Mouse (Mus musculus) megakaryocyte progenitor cell, adult 5-6 weeks (primary cell): ENCODE data around the gene Myo5c. TPM values are rescaled to one million over a fixed set of nuclear protein-coding genes. Genes with fewer than 3 reads are reported as not detected.

Experiments used
- ATAC-seq: replicated peaks from 2 replicates; pipeline ENCODE4 v1.8.0; 2016; ENCODE audit warnings: mild to moderate bottlenecking, moderate TSS enrichment, inconsistent platforms; ENCODE audit not compliant: poor library complexity
- total RNA-seq, 2 experiments: library from RNA; stranded (forward) in 1 of 2; stranded (reverse) in 1 of 2; fragments of 157-497, 149-512 nt in 1 of 2; fragments of 200-1000 nt in 1 of 2; gene quantifications; 2 replicates each; pipeline versions ENCODE4 v1.2.3 to v1.2.4; 2015 to 2017

Myo5c gene
- total RNA-seq, 2 experiments from 2014 or later = 0.04 to 0.27 TPM

DNA sequence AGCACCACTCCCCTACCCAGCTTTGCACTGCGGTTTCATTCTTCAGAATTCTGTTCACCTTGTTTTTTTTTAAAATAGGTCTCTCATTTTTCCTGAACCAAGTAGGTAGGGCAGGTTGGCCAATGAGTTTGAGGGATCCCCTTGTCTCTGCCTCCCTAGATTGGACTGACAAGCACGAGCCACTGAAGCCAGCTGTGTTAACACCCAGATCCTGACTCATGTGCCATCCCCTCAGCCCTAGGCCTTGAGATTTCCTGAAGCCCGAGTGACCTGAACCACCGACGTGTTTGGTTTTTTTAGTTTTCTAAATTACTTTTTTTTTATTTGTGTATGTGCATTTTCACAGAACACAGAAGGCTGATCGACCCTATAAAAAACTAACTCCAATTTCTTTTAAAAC is 85.0 kb downstream of the Myo5c start:
- no peak for ATAC-seq

DNA sequence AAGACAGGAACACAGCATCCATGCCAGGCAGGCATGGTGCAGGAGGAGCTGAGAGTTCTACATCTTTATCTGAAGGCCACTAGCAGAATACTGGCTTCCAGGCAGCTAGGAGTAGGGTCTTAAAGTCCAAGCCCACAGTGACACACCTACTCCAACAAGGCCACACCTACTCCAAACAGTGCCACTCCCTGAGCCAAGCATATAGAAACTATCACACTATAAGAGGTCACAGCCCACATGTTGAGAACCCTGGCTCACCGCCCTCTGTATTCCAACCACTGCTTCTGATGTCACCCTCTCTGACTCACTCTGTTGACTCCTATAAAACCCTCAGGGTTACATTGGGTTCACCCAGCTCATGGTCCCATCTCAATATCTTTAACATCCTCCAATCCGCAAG is 86.4 kb downstream of the Myo5c start:
- no peak for ATAC-seq

DNA sequence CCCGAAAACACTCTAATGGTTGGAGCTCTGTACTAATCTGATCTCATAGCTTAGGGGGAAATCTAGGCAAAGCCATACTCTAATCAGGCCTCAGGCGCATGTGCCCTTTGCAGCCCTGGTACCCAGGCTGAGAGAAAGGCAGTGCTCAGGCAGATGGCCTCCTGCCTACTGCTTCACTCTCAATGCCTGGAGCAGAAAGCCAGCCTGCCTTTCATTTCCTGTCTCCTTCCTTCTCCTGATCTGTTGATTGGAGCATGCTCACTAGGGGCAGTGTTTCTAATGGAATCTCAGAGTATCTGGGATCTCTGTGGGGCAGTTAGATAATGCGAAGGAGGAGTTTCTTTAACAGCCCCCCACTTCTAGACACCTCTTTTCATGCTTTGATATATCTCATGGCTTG is 87.5 kb downstream of the Myo5c start:
- ATAC-seq = no peak

DNA sequence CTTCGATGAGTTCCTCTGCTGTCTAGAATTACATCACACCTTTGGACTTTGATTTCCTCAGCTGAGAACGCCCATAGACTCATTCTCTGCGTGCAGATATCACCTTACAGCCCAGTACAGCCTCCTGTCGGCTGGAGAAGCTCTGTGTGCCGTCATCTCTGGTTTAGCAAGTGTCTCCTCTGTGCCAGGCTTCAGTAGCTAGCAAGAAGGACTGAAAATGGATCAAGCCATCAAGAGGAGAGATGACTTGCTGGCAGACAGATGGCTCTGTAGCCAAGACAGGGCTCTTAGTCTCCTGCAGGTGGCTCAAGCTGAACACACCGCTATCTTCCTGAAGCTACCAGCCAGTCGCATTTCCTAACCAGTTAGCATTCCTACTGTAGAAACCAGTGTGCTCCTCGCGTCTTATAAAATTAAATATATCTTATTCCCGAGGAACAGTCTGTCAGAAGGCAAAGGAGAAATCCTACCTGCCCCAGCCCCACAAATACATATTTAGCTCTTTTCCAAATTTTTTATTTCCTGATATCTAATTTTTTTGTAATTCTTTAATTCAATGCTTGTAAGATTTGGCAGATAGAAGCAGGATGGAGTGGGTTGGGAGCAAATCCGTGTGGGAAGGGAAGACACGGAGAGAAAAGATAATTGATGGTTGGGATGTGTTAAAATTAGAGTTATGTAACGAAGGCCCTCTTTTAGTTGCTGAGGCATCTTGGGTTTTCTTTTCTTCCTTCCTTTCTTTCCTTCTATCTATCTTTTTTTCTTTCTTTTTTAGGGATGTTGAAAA is 90.5 kb downstream of the Myo5c start:
- ATAC-seq = no peak

DNA sequence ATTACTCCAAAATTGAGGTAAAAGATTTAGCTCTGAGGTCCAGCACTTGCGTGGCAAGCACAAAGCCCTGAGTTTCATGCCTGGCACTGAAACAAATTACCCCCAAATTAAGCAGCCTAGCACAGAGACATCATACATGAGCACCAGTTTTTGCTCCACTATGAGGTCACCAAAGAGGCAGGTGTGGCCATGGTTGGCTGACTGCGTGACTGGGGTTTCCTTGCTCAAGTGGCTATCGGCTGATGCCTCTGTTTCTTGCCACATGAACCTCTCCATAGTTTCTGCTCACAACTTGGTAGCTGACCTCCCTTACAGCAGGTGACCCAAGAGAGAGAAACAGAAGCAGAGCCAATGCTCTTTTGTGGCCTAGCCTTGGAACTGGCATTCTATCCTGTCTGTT is 96.2 kb downstream of the Myo5c start:
- no peak for ATAC-seq

DNA sequence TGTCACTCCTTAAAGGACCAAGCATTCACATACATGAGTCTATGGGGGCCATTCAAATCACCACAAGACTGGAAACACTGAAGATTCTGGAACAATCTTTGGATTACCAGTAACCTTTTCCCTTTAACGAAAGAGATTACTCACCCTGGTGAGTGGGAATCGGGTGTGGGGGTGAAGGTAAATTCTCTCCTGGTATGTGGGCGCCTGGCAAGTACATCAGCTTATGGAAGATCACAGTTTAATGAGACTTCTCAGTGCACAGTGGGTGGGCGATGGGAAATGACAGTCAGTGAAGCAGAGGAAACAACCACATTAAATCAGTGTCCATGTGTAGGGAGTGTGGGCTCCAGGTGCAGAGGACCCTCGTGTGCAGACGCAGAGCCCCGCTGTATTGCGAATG is 99.0 kb downstream of the Myo5c start:
- ATAC-seq = no peak

DNA sequence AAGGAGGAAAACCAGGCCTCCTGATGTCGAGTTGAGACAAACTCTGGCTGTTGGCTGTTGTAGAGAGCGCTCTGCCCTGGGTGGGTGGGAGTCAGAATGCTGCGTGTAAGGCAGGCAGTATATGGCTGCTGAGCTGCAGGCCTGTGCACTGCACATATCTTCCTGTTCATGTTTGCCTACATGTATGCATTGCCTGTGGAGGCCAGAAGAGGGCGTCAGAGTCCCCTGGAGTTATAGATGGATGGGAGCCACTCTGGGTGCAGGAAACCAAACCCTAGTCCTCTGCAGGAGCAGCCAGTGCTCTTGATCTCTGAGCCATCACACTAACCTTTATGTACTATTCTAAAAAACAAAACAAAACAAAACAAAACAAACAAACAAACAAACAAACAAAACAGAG is 102.6 kb downstream of the Myo5c start:
- no peak for ATAC-seq

DNA sequence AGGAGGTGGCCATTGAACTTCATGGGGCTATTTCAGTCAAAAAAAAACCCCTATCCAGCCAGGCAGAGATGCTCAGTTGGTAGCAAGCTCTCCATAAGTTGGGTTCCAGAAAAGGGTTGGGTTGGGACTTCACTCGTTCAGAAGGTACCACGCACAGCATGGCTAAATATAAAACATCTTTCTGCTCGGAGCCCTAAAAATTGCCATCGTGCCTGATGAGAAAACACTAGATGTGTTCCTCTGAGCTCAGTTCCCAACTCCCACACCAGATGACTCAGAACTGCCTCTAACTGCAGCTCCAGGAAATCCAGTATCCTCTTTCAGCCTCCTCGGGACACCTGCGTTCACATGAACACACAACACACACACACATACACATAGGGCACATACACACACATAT is 106.2 kb downstream of the Myo5c start:
- no peak for ATAC-seq

DNA sequence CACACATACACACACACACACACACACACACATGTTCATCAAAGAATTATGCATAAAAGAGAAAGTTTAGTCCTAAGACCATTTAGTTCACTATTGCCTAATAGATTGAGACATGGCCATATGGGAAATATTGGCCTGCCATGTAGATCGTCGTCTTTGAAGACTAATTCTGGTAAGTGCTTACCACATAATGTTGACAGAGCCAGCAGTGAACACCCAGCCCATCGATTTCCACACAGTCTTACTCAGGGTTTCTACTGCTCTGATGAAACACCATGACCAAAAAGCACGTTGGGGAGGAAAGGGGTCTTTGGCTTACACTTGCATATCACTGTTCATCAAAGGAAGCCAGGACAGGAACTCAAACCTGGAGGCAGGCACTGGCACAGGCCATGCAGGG is 110.6 kb downstream of the Myo5c start:
- peak; percentile 96 for ATAC-seq

DNA sequence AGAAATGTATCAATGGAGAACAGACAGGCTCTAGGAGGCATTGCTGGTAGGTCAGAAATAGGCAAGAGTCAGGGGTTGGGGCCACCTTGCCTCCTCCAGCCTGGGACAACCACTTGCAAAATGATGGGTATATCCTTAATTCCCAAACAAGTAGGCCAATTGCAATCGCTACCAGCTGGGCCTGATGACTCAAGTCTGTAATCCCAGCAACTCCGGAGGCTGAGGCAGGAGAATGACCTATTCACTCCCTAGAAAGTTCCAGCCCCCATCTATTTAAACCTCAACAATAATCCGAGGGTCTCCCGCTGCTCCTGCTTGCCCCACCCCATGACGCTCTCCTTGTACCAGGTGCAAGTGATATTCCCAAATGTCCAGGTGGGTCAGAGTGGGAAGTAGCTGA is 115.6 kb downstream of the Myo5c start, which contains the start of gene Bcl2l10:
Bcl2l10 (plus strand) TSS at position 301 of the 400 bp plus-strand sequence.
- ATAC-seq = no peak

DNA sequence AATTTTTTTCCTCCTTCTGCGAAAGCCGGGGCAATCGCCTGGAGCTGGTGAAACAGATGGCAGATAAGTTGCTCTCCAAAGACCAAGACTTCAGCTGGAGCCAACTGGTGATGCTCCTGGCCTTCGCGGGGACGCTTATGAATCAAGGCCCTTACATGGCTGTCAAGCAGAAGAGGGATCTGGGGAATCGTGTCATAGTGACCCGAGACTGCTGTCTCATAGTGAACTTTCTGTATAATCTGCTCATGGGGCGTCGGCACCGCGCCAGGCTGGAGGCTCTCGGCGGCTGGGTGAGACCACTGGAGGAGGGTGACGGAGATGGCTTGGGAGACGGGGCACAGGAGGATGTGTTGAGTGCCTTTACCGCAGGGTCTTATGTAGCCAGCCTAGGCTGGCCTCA is 116.2 kb downstream of the Myo5c start:
- no peak for ATAC-seq

DNA sequence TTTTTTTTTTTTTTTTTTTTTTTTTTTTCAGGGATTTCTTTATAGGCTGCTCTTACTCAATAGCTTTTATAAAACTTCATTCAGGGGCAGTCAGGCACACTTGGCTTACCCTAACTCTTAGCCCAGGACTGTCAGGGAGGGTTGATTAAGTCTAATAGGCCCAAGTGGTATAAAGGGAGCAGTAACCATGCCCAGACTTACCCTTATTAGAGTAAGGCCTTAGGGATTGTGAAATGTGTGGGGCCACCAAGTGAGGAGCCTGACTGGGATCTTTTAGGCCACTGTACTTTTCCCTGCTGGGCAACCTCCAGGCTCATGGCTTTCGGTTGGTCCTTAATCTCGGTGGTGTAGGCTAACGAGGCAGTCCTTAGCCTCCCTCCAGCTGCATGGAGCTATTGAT is 116.8 kb downstream of the Myo5c start:
- no peak for ATAC-seq

DNA sequence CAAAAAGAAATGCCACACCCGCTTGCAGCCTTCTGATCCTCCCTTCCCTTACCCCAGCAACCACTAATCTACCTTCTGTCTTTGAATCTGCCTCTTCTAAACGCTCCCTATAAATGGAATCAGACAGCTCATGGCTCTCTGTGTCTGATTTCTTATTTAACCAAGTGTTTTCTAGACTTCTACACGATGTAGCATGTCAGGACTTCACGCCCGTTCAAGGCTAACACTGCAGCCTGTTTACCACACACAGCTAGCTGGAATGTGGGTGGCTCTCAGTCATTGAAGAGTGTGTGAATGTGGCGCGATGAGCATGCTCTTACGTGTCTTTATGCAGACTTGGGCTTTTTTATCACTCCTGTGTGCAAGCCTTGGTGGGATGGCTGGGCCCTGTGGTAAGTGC is 121.3 kb downstream of the Myo5c start:
- no peak for ATAC-seq

Other genes starting within 250 kb of the Myo5c start
- 132 and 179 TPM in 2 replicates for gene Arpp19, start 194.4 kb upstream of the Myo5c start, total RNA-seq (2015)
- gene Arpp19, start 194.4 kb upstream of the Myo5c start, total RNA-seq (2017) = 136 and 149 TPM in 2 replicates
- gene Myo5a, start 161.0 kb upstream of the Myo5c start, total RNA-seq (2015) = 59.6 and 80.1 TPM in 2 replicates
- 113 and 133 TPM in 2 replicates for gene Myo5a, start 161.0 kb upstream of the Myo5c start, total RNA-seq (2017)
- gene Gnb5, start 74.3 kb downstream of the Myo5c start, total RNA-seq (2015) = 0.51 and 0.67 TPM in 2 replicates
- 1.00 and 2.1 TPM in 2 replicates for gene Gnb5, start 74.3 kb downstream of the Myo5c start, total RNA-seq (2017)
- not detected in 2 replicates for gene Bcl2l10, start 115.7 kb downstream of the Myo5c start, total RNA-seq (2015)
- not detected in 2 replicates for gene Bcl2l10, start 115.7 kb downstream of the Myo5c start, total RNA-seq (2017)
- gene Mapk6, start 178.0 kb downstream of the Myo5c start, total RNA-seq (2015) = 64.2 and 65.1 TPM in 2 replicates
- gene Mapk6, start 178.0 kb downstream of the Myo5c start, total RNA-seq (2017) = 50.3 and 53.6 TPM in 2 replicates
- 20.1 and 24.1 TPM in 2 replicates for gene Leo1, start 209.5 kb downstream of the Myo5c start, total RNA-seq (2015)
- 49.9 and 60.3 TPM in 2 replicates for gene Leo1, start 209.5 kb downstream of the Myo5c start, total RNA-seq (2017)